In the genomic region with DNA sequence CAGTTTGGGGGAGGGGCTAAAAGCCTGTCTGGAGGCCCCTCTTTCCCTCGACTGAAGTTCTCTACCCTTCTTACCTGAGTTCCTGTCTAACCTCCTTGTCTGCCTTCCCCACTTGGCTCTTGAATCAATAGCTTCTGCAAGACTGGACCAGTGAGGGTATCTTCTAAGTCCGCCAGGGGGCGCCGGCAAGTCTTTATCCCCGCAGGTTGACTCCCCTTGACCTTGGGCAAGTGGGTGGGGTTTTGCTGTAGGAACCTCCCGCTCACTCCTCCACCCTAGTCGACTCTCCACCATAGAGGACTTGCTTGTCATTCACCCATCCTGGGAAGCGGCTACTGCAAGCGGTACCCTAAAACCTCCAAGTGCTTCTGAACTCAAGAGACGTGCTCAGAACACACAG, we compare ENCODE assay signal across 8 mouse cellular contexts. TPM values are rescaled to one million over a fixed set of nuclear protein-coding genes. Genes with fewer than 3 reads are reported as not detected.
DNase-seq lines count a peak whose midpoint lies in the region; ATAC-seq and TF ChIP-seq lines count a peak whose summit lies in the region.

No protein-coding gene starts in this region.

- no peak overlapping the region for H3K27ac ChIP-seq in cortical plate, adult 2 months (ENCODE audit: insufficient read depth, low read length)
- no peak overlapping the region for H3K27ac ChIP-seq in heart, adult 2 months

- peak; percentile 23 for DNase-seq in adipocyte (ENCODE audit: low spot score)
- DNase-seq in heart, adult 2 months, result peak; percentile 57 to 65
- peak; percentile 80 to 83 for DNase-seq in kidney, postnatal 4 days
- DNase-seq in lung, adult 18-20 months, result peak; percentile 65 to 69
- peak; percentile 70 for DNase-seq in ovary, postnatal 36 days (ENCODE audit: low spot score)
- peak; percentile 88 for DNase-seq in thymus, postnatal 0 days (ENCODE audit: low spot score)

- no peaks in the 10 kb centered on the region for H3K79me2 ChIP-seq in heart, adult 2 months (replicated peaks; ENCODE audit: control insufficient read depth, insufficient read depth, low read length)

- no peak overlapping the region for H3K9ac ChIP-seq in heart, adult 2 months (ENCODE audit: low read depth, low read length)

- no peaks in the 10 kb centered on the region for H3K36me3 ChIP-seq in heart, adult 2 months (ENCODE audit: control insufficient read depth, insufficient read depth, low read length)

- TF ChIP-seq EP300 in heart, adult 2 months (IDR thresholded peaks at IDR 0.05; ENCODE audit: insufficient read depth, low read depth, low read length), result no peak

- WGBS in heart, adult 2 months, result 10% methylated on average over 10 of the region's 10 CpGs

- intact Hi-C loops in heart, adult 2 months (cut with DNase I), result loop anchor here (1.0 to 2.0 kb wide), 2 partner anchors 405 to 415 kb away; no protein-coding TSS in a partner anchor

- H3K4me3 ChIP-seq in cortical plate, adult 2 months (ENCODE audit: insufficient read depth, low read length), result peak overlapping the region; percentile 88
- H3K4me3 ChIP-seq in heart, adult 2 months, result no peak overlapping the region

- peaks cover 7% of the 10 kb centered on the region for H3K27me3 ChIP-seq in heart, adult 2 months (ENCODE audit: control insufficient read depth, insufficient read depth, low read length)

- peak; percentile 63 for ATAC-seq in CD4-positive, CD25-positive, alpha-beta regulatory T cell, adult 4 months

- TF ChIP-seq POLR2A in cortical plate, adult 2 months (IDR thresholded peaks at IDR 0.05; ENCODE audit: extremely low read depth, insufficient read depth, low read length), result no peak
- no peak for TF ChIP-seq POLR2A in heart, adult 2 months (IDR thresholded peaks at IDR 0.05; ENCODE audit: insufficient read depth, low read depth, low read length)

- TF ChIP-seq CTCF in cortical plate, adult 2 months (IDR thresholded peaks at IDR 0.05; ENCODE audit: extremely low read depth, insufficient read depth, low read length), result peak; percentile 37
- TF ChIP-seq CTCF in heart, adult 2 months (IDR thresholded peaks at IDR 0.05), result peak; percentile 80

- peaks cover 7% of the 10 kb centered on the region for H3K4me1 ChIP-seq in cortical plate, adult 2 months (ENCODE audit: control insufficient read depth, insufficient read depth, low read length)
- no peaks in the 10 kb centered on the region for H3K4me1 ChIP-seq in heart, adult 2 months (ENCODE audit: control insufficient read depth, insufficient read depth, low read length)

RNA-seq across cellular contexts. Expression of a gene that starts 2.4 kb away (rescaled TPM):
- not detected for polyA plus RNA-seq in CD4-positive, CD25-positive, alpha-beta regulatory T cell, adult 4 months (2017; shearing (Covaris generic))
- 32.0 and 36.5 TPM in 2 replicates for polyA plus RNA-seq in cortical plate, adult 2 months (2012; rRNA removed)
- total RNA-seq in heart, adult 2 months (2021), result under 1 TPM; 0.09 to 0.34 TPM
- polyA plus RNA-seq in heart, adult 2 months (2012; rRNA removed), result 0.12 and 0.21 TPM in 2 replicates
- 0.01 and 0.03 TPM in 2 replicates for polyA plus RNA-seq in thymus, postnatal 0 days (2015; fragmentation: Nextera tagmentation; extraction: Ambion mirVana)

RNA-seq across cellular contexts. Expression of a gene that starts 25.3 kb away (rescaled TPM):
- polyA plus RNA-seq in CD4-positive, CD25-positive, alpha-beta regulatory T cell, adult 4 months (2017; shearing (Covaris generic)), result 10 to 100 TPM; 18.3 to 21.5 TPM
- 41.5 and 42.3 TPM in 2 replicates for polyA plus RNA-seq in cortical plate, adult 2 months (2012; rRNA removed)
- 10 to 100 TPM; 15.6 to 16.4 TPM for total RNA-seq in heart, adult 2 months (2021)
- 12.2 and 12.7 TPM in 2 replicates for polyA plus RNA-seq in heart, adult 2 months (2012; rRNA removed)
- 56.7 and 58.4 TPM in 2 replicates for polyA plus RNA-seq in thymus, postnatal 0 days (2015; fragmentation: Nextera tagmentation; extraction: Ambion mirVana)

RNA-seq across cellular contexts. Expression of a gene that starts 34.5 kb away (rescaled TPM):
- 10 to 100 TPM; 80.4 to 96.5 TPM for polyA plus RNA-seq in CD4-positive, CD25-positive, alpha-beta regulatory T cell, adult 4 months (2017; shearing (Covaris generic))
- 178 and 198 TPM in 2 replicates for polyA plus RNA-seq in cortical plate, adult 2 months (2012; rRNA removed)
- 10 to 100 TPM; 69.6 to 78.5 TPM for total RNA-seq in heart, adult 2 months (2021)
- 65.6 and 108 TPM in 2 replicates for polyA plus RNA-seq in heart, adult 2 months (2012; rRNA removed)
- 103 and 106 TPM in 2 replicates for polyA plus RNA-seq in thymus, postnatal 0 days (2015; fragmentation: Nextera tagmentation; extraction: Ambion mirVana)

RNA-seq across cellular contexts. Expression of a gene that starts 53.8 kb away (rescaled TPM):
- 10 to 100 TPM in 1 of 2 experiments, not detected in 1; 14.2 TPM for polyA plus RNA-seq in CD4-positive, CD25-positive, alpha-beta regulatory T cell, adult 4 months (2017; shearing (Covaris generic))
- polyA plus RNA-seq in cortical plate, adult 2 months (2012; rRNA removed), result not detected in 2 replicates
- 10 to 100 TPM; 10.3 to 29.5 TPM for total RNA-seq in heart, adult 2 months (2021)
- polyA plus RNA-seq in heart, adult 2 months (2012; rRNA removed), result not detected in 2 replicates
- polyA plus RNA-seq in thymus, postnatal 0 days (2015; fragmentation: Nextera tagmentation; extraction: Ambion mirVana), result not detected in 2 replicates

RNA-seq across cellular contexts. Expression of a gene that starts 55.6 kb away (rescaled TPM):
- polyA plus RNA-seq in CD4-positive, CD25-positive, alpha-beta regulatory T cell, adult 4 months (2017; shearing (Covaris generic)), result 10 to 100 TPM; 33.6 to 42.7 TPM
- 14.9 and 15.1 TPM in 2 replicates for polyA plus RNA-seq in cortical plate, adult 2 months (2012; rRNA removed)
- 10 to 100 TPM; 27.0 to 29.5 TPM for total RNA-seq in heart, adult 2 months (2021)
- polyA plus RNA-seq in heart, adult 2 months (2012; rRNA removed), result 12.2 and 17.3 TPM in 2 replicates
- polyA plus RNA-seq in thymus, postnatal 0 days (2015; fragmentation: Nextera tagmentation; extraction: Ambion mirVana), result 25.3 and 27.7 TPM in 2 replicates

Comparison
In these comparisons a context has a peak if more than half of its experiments do, and no peak if none do; other contexts are left out.
1. DNase-seq: peak in every context shown above with its lines; median percentile 88 in thymus, postnatal 0 days; 82 in kidney, postnatal 4 days; 70 in ovary, postnatal 36 days; 67 in lung, adult 18-20 months; 61 in heart, adult 2 months; 23 in adipocyte.
2. RNA of a gene that starts 2.4 kb away (polyA plus RNA-seq): 32.0 to 36.5 TPM in cortical plate, adult 2 months; 0.12 to 0.21 TPM in heart, adult 2 months, not detected in CD4-positive, CD25-positive, alpha-beta regulatory T cell, adult 4 months and 0.01 to 0.03 TPM in thymus, postnatal 0 days; every median in the first group is over 10 times any median in the second.